Mouse (Mus musculus) C2C12 (cell line): ENCODE measurements around the gene Atoh7. TPM values are rescaled to one million over a fixed set of nuclear protein-coding genes. Genes with fewer than 3 reads are reported as not detected.
"Not testable (repeated sequence)": the region's sequence is repeated elsewhere in the genome, so short reads cannot be mapped to it uniquely, and the experiment has no call there.

Experiments
- H3K27me3 ChIP-seq: one replicate; pipeline ENCODE4 v1.6.1; 2011; ENCODE audit not compliant: control insufficient read depth, insufficient read depth, insufficient read length
- H3K36me3 ChIP-seq: one replicate; pipeline ENCODE4 v1.6.1; 2011; ENCODE audit not compliant: control insufficient read depth, insufficient read depth
- H3K4me3 ChIP-seq: one replicate; pipeline ENCODE4 v1.5.1; 2011; ENCODE audit warnings: mild to moderate bottlenecking, control low read depth; ENCODE audit not compliant: poor library complexity, insufficient read depth, severe bottlenecking
- H3K79me2 ChIP-seq: one replicate; pipeline ENCODE4 v1.6.1; 2011; ENCODE audit not compliant: control insufficient read depth, insufficient read depth
- H3K79me3 ChIP-seq: one replicate; pipeline ENCODE4 v1.6.1; 2011; ENCODE audit warnings: low read depth, control low read depth
- H3ac ChIP-seq: one replicate; pipeline ENCODE3; 2011; ENCODE audit warnings: low read depth; ENCODE audit not compliant: control insufficient read depth, insufficient read length
- CEBPB ChIP-seq: IDR thresholded peaks from one replicate; pipeline ENCODE4 v1.6.1; 2011; ENCODE audit warnings: low read depth, mild to moderate bottlenecking, control low read depth, moderate library complexity
- CTCF ChIP-seq: IDR thresholded peaks from one replicate; pipeline ENCODE4 v1.5.1; 2011; ENCODE audit not compliant: control insufficient read depth, insufficient read depth, insufficient read length
- FOSL1 ChIP-seq: IDR thresholded peaks from one replicate; pipeline ENCODE4 v1.8.0; 2011; ENCODE audit warnings: mild to moderate bottlenecking, low read length; ENCODE audit not compliant: poor library complexity, insufficient read depth, severe bottlenecking
- MAX ChIP-seq: IDR thresholded peaks from one replicate; pipeline ENCODE4 v1.6.1; 2011; ENCODE audit warnings: mild to moderate bottlenecking, control low read depth
- MYOD1 ChIP-seq: IDR thresholded peaks from one replicate; pipeline ENCODE4 v1.6.1; 2011; ENCODE audit warnings: low read depth; ENCODE audit not compliant: control insufficient read depth, insufficient read length
- MYOG ChIP-seq: IDR thresholded peaks from one replicate; pipeline ENCODE4 v1.6.1; 2011; ENCODE audit not compliant: control insufficient read depth, insufficient read length; ENCODE audit errors: extremely low read depth
- USF1 ChIP-seq: IDR thresholded peaks from one replicate; pipeline ENCODE4 v1.6.1; 2011; ENCODE audit warnings: low read depth, mild to moderate bottlenecking, control low read depth, moderate library complexity
- long read RNA-seq, 2 experiments: library from polyadenylated mRNA; unstranded; transcript quantifications; one replicate each; pipeline ENCODE4 v2.0.0; 2019 to 2020
- polyA plus RNA-seq: library from polyadenylated mRNA; unstranded; fragments of >200 nt; fragmentation: generic; extraction: Trizol; gene quantifications from one replicate; pipeline ENCODE4 v1.2.1, GENCODE M21; 2012; ENCODE audit warnings: missing spikeins

Atoh7 gene
- not detected for polyA plus RNA-seq
- long read RNA-seq, experiment 1, result 0 reads
- long read RNA-seq, experiment 2, result 0 reads

GRCm38 (mm10) chr10:63099521-63099920 lies at the start of gene Atoh7:
Atoh7 (plus strand) TSS chr10:63099651.
- Histone ChIP-seq H3K4me3 (no peak within 1 kb of the TSS), H3K27me3 (peaks cover 17% of the 10 kb centered on the region), H3K79me2 (no peaks in the 10 kb centered on the region), H3ac (no peak within 1 kb of the TSS), H3K79me3 (no peaks in the 10 kb centered on the region), H3K36me3 (no peaks in the 10 kb centered on the region)
- TF ChIP-seq MYOD1 (no peak), MAX (no peak), FOSL1 (no peak), CTCF (no peak), MYOG (no peak), CEBPB (no peak), USF1 (no peak)

- no peak for TF ChIP-seq MYOG
- no peak for TF ChIP-seq MAX
- no peak for TF ChIP-seq USF1
- TF ChIP-seq CTCF, result no peak
- TF ChIP-seq CEBPB, result no peak
- TF ChIP-seq FOSL1, result no peak
- TF ChIP-seq MYOD1, result no peak
- Histone ChIP-seq H3K27me3 (no peaks in the 10 kb centered on the region), H3K79me3 (no peaks in the 10 kb centered on the region), H3K79me2 (no peaks in the 10 kb centered on the region), H3K36me3 (no peaks in the 10 kb centered on the region), H3ac (no peak overlapping the region), H3K4me3 (no peak overlapping the region)
Measured at GRCm38 (mm10) chr10:63051267-63051666, 48.2 kb upstream of the Atoh7 start.

GRCm38 (mm10) chr10:63052011-63052410 lies 47.4 kb upstream of the Atoh7 start:
- Histone ChIP-seq H3K79me2 (no peaks in the 10 kb centered on the region), H3K27me3 (peaks cover 3% of the 10 kb centered on the region), H3K4me3 (no peak overlapping the region), H3K79me3 (no peaks in the 10 kb centered on the region), H3K36me3 (no peaks in the 10 kb centered on the region), H3ac (no peak overlapping the region)
- TF ChIP-seq MYOD1, result no peak
- no peak for TF ChIP-seq FOSL1
- TF ChIP-seq CEBPB, result no peak
- TF ChIP-seq USF1, result no peak
- no peak for TF ChIP-seq MYOG
- TF ChIP-seq MAX, result no peak
- no peak for TF ChIP-seq CTCF

- H3K36me3 ChIP-seq, result no peaks in the 10 kb centered on the region
- H3K79me2 ChIP-seq, result no peaks in the 10 kb centered on the region
- H3K27me3 ChIP-seq, result peaks cover 9% of the 10 kb centered on the region
- H3K4me3 ChIP-seq, result no peak overlapping the region
- H3K79me3 ChIP-seq, result no peaks in the 10 kb centered on the region
- TF ChIP-seq CEBPB, result no peak
- TF ChIP-seq FOSL1, result no peak
- TF ChIP-seq USF1, result no peak
- TF ChIP-seq MAX, result no peak
- no peak for TF ChIP-seq MYOD1
- TF ChIP-seq MYOG, result no peak
- TF ChIP-seq CTCF, result no peak
- no peak overlapping the region for H3ac ChIP-seq
Measured at GRCm38 (mm10) chr10:63053007-63053406, 46.4 kb upstream of the Atoh7 start.

- H3K79me2 ChIP-seq, H3K79me3 ChIP-seq, H3K36me3 ChIP-seq, H3ac ChIP-seq, H3K4me3 ChIP-seq: not testable (repeated sequence)
- H3K27me3 ChIP-seq, result peaks cover 13% of the 10 kb centered on the region
Measured at GRCm38 (mm10) chr10:63054071-63054470, 45.4 kb upstream of the Atoh7 start.

- Histone ChIP-seq H3K27me3 (peaks cover 15% of the 10 kb centered on the region), H3ac (no peak overlapping the region), H3K79me2 (no peaks in the 10 kb centered on the region), H3K36me3 (no peaks in the 10 kb centered on the region), H3K4me3 (no peak overlapping the region), H3K79me3 (no peaks in the 10 kb centered on the region)
- no peak for TF ChIP-seq MYOG
- no peak for TF ChIP-seq CEBPB
- no peak for TF ChIP-seq MYOD1
- no peak for TF ChIP-seq FOSL1
- no peak for TF ChIP-seq MAX
- TF ChIP-seq CTCF, result no peak
- no peak for TF ChIP-seq USF1
Measured at GRCm38 (mm10) chr10:63054586-63054985, 44.9 kb upstream of the Atoh7 start.
